ENCODE assay signal across 8 mouse cellular contexts in the genomic region with DNA sequence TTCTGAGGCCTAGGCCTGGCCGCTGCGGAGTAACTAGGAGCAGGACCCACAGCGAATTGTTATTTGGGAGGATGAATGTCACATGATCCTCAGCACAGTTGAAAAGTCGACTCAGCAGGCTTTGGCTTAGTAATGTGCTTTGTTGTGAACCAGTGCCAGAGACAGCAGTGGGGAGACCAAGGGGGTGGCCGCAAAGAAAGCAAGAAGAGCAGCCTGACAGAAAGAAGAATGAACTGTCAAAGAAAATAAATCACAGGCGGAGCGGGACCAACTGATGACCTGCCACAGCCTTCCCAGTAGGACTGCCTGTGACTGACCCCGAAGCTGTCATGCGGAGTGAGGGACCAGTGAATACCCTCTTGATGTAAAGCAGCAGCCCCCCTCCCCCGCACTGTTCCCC.
DNase-seq lines count a peak whose midpoint lies in the region; ATAC-seq and TF ChIP-seq lines count a peak whose summit lies in the region.

No protein-coding gene starts in this region.

- TF ChIP-seq CTCF in gastrocnemius, adult 2 months (IDR thresholded peaks at IDR 0.05) = no peak
- TF ChIP-seq CTCF in layer of hippocampus, adult 2 months (conservative IDR thresholded peaks at IDR 0.05) = no peak

- H3K36me3 ChIP-seq in hindbrain, embryonic 13.5 days = no peaks in the 10 kb centered on the region
- H3K36me3 ChIP-seq in lung, embryonic 16.5 days (ENCODE audit: control insufficient read depth, insufficient read depth, low read length) = no peaks in the 10 kb centered on the region

- H3K27me3 ChIP-seq in hindbrain, embryonic 13.5 days = no peaks in the 10 kb centered on the region
- no peaks in the 10 kb centered on the region for H3K27me3 ChIP-seq in lung, embryonic 16.5 days (ENCODE audit: control insufficient read depth, insufficient read depth, low read depth, low read length)

- H3K4me2 ChIP-seq in hindbrain, embryonic 13.5 days = peak overlapping the region; percentile 46
- peak overlapping the region; percentile 41; the same call in 1 of the 2 replicates for H3K4me2 ChIP-seq in lung, embryonic 16.5 days (ENCODE audit: low read depth, low read length)

- no peak for DNase-seq in gastrocnemius, adult 2 months
- no peak for DNase-seq in gastrocnemius, postnatal 10 days
- DNase-seq in embryo, embryonic 10 days (ENCODE audit: low spot score) = peak; percentile 85
- peak; percentile 9 for DNase-seq in skeletal muscle tissue, adult 2 months (ENCODE audit: low read depth, low spot score)
- DNase-seq in layer of hippocampus, adult 2 months (ENCODE audit: low spot score in 2 of 2) = no peak

- intact Hi-C loops in gastrocnemius, adult 2 months (cut with DNase I) = no loop called here

- H3K9ac ChIP-seq in hindbrain, embryonic 13.5 days = peak overlapping the region; percentile 36
- H3K9ac ChIP-seq in lung, embryonic 16.5 days (ENCODE audit: low read length) = no peak overlapping the region

- H3K27ac ChIP-seq in gastrocnemius, adult 2 months = no peak overlapping the region; the same call in 1 of the 2 replicates
- peak overlapping the region; percentile 56 for H3K27ac ChIP-seq in hindbrain, embryonic 13.5 days
- H3K27ac ChIP-seq in lung, embryonic 16.5 days (ENCODE audit: low read length) = peak overlapping the region; percentile 70
- H3K27ac ChIP-seq in layer of hippocampus, adult 2 months = no peak overlapping the region

- H3K4me1 ChIP-seq in hindbrain, embryonic 13.5 days (replicated peaks) = peaks cover 10% of the 10 kb centered on the region
- 0 out of 2 replicates have a peak, but pooled peaks cover 4% of the 10 kb centered on the region for H3K4me1 ChIP-seq in lung, embryonic 16.5 days (replicated peaks; ENCODE audit: control insufficient read depth, insufficient read depth, low read length)

- H3K9me3 ChIP-seq in hindbrain, embryonic 13.5 days = no peaks in the 10 kb centered on the region
- H3K9me3 ChIP-seq in lung, embryonic 16.5 days (ENCODE audit: control insufficient read depth, low read length) = no peaks in the 10 kb centered on the region

- ATAC-seq in hindbrain, embryonic 13.5 days (ENCODE audit: low FRiP score) = peak; percentile 90
- ATAC-seq in lung, embryonic 16.5 days (ENCODE audit: low read depth) = peak; percentile 93
- no peak for ATAC-seq in erythroid progenitor cell, adult 5-6 weeks (replicated peaks; ENCODE audit: low FRiP score, poor library complexity, severe bottlenecking)

- WGBS in hindbrain, embryonic 13.5 days = 3% methylated on average over 10 of the region's 10 CpGs
- WGBS in lung, embryonic 16.5 days = 17% methylated on average over 10 of the region's 10 CpGs

- H3K4me3 ChIP-seq in gastrocnemius, adult 2 months = 0 out of 2 replicates have a peak overlapping the region, but pooled peaks have one; percentile 5
- H3K4me3 ChIP-seq in hindbrain, embryonic 13.5 days = peak overlapping the region; percentile 15; the same call in 1 of the 2 replicates
- H3K4me3 ChIP-seq in lung, embryonic 16.5 days (ENCODE audit: low read length) = no peak overlapping the region
- H3K4me3 ChIP-seq in layer of hippocampus, adult 2 months = no peak overlapping the region

Comparison
In these comparisons a context has a peak if more than half of its experiments do, and no peak if none do; other contexts are left out.
1. DNase-seq: peak in embryo, embryonic 10 days (single experiment) and skeletal muscle tissue, adult 2 months (single experiment); none in gastrocnemius, adult 2 months (single experiment), gastrocnemius, postnatal 10 days (single experiment) and layer of hippocampus, adult 2 months (0 of 2).
2. H3K27ac ChIP-seq: peak in hindbrain, embryonic 13.5 days (single experiment) and lung, embryonic 16.5 days (single experiment); none in gastrocnemius, adult 2 months (single experiment) and layer of hippocampus, adult 2 months (single experiment).
3. H3K4me3 ChIP-seq: peak in gastrocnemius, adult 2 months (single experiment) and hindbrain, embryonic 13.5 days (single experiment); none in lung, embryonic 16.5 days (single experiment) and layer of hippocampus, adult 2 months (single experiment).